Mouse (Mus musculus): Measurements from ENCODE around the gene Jazf1.

DNA sequence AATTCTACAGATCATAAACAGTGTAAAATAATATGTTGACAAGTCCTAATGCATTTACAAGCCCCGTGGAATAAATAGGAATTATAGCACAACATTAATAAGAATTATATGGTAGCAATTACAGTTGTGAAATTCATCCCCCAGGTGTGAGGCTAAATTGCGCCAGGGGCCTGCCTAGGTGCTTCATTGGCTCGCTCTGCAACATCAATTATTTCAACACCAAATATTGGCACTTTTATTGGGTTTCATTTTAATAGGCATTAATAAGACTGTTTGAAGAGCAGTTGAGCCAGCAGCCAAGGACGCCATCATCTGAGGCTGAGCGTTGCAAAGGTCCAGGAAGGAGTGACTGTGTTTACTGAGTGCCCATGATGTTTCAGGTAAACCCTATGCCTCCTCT, 289.9 kb downstream of the Jazf1 start:
- TF ChIP-seq EP300 (IDR thresholded peaks at IDR 0.05; ENCODE audit: insufficient read depth, low read depth, low read length): no peak
- no peak for TF ChIP-seq CTCF (IDR thresholded peaks at IDR 0.05; ENCODE audit: low read depth, low read length)
- TF ChIP-seq POLR2A (IDR thresholded peaks at IDR 0.05; ENCODE audit: insufficient read depth, low read length): no peak
